Mouse (Mus musculus) hindbrain, embryonic 11.5 days (tissue): Measurements from ENCODE around the gene 1600014C23Rik. TPM values are rescaled to one million over a fixed set of nuclear protein-coding genes. Genes with fewer than 3 reads are reported as not detected.

Source experiments
- ATAC-seq: fragments of 200-750 bp; cut with Nextera tagmentation; 2 replicates; pipeline ENCODE4 v1.8.0; 2017; ENCODE audit warnings: mild to moderate bottlenecking, moderate TSS enrichment, moderate library complexity; ENCODE audit not compliant: low FRiP score
- DNase-seq: peaks from one replicate; pipeline ENCODE4 v3.0.0-alpha.2; 2015; ENCODE audit warnings: low spot score
- H3K27ac ChIP-seq: fragments of 300-500 bp; sonication (generic); 2 replicates; pipeline ENCODE4 v1.5.1; 2014; ENCODE audit warnings: mild to moderate bottlenecking, low read depth, low read length
- H3K27me3 ChIP-seq: fragments of 300-500 bp; sonication (generic); 2 replicates; pipeline ENCODE4 v1.6.1; 2014; ENCODE audit warnings: mild to moderate bottlenecking, low read length, moderate library complexity, mixed read lengths; ENCODE audit not compliant: control insufficient read depth, insufficient read depth
- H3K36me3 ChIP-seq: fragments of 300-500 bp; sonication (generic); 2 replicates; pipeline ENCODE4 v1.6.1; 2014; ENCODE audit warnings: mild to moderate bottlenecking, low read length, moderate library complexity, mixed read lengths; ENCODE audit not compliant: control insufficient read depth, insufficient read depth
- H3K4me1 ChIP-seq: fragments of 300-500 bp; sonication (generic); replicated peaks from 2 replicates; pipeline ENCODE4 v1.6.1; 2014; ENCODE audit warnings: low read length, mixed read lengths; ENCODE audit not compliant: control insufficient read depth, insufficient read depth
- H3K4me2 ChIP-seq: fragments of 300-500 bp; sonication (generic); replicated peaks from 2 replicates; pipeline ENCODE4 v1.6.1; 2014; ENCODE audit warnings: mild to moderate bottlenecking, low read depth, low read length
- H3K4me3 ChIP-seq: fragments of 300-500 bp; sonication (generic); 2 replicates; pipeline ENCODE4 v1.5.1; 2014; ENCODE audit warnings: low read depth, low read length
- H3K9ac ChIP-seq: fragments of 300-500 bp; sonication (generic); 2 replicates; pipeline ENCODE4 v1.6.1; 2014; ENCODE audit warnings: low read depth, low read length
- H3K9me3 ChIP-seq: fragments of 300-500 bp; sonication (generic); 2 replicates; pipeline ENCODE4 v1.6.1; 2016; ENCODE audit warnings: low read length; ENCODE audit not compliant: control insufficient read depth
- WGBS: fragments of 180-500 bp; shearing (Covaris S2); extraction: QIAGEN DNeasy Blood & Tissue Kit; methylation state at CpG from one replicate; pipeline ENCODE4 v1.1.7; 2014; 5-methylcytosine and 5-hydroxymethylcytosine counted together
- polyA plus RNA-seq: library from polyadenylated mRNA; unstranded; fragments of >200 nt; fragmentation: Nextera tagmentation; extraction: Ambion mirVana; gene quantifications from 2 replicates; pipeline ENCODE4 v1.2.1, GENCODE M21; 2014

1600014C23Rik gene
- polyA plus RNA-seq, 1 experiment from 2014 or later: 0.37 TPM

DNA sequence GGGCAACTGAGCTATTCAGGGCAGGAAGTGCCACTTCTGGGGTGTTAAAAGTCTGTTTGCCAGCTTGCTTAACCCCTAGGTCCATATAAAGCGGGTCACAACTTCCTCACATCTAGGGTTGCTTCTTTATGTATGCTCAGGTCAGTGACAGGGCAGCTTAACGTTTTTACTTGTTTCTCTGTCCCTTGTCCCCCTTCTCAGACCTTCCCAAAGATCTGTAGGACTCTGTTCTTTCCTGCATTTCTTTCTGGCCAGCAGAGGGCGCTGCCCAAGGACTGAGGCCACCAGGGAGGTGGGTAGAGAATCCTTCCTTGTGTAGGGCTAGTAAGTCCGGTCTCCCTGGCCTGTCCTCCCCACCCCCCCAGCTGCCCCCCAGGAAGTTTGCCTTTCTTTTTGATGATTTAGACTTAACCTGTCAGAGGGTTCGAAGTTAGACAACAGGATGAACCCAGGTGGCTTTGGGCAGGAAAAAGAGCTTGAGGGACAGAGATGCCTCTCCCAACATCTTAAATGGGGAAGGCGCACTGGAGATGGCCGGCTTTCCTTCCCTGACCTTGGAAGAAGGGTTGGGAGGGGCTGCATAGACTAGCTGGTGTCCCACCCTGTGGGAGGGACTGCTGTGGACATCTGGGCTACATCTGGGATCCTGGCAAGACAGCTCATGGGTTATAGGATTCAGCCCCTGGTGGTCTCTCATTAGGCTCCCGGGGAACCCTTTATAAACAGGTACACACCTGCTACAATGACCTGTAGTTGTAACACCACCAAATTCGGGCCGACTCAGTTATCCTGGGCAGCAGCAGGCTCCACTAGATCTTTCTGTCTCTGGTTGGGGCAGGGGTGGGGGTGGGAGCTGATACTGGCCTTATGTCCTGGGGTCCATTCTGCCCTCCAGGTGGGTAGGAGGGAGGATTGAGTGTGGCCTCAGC, 2.0 kb upstream of the 1600014C23Rik start:
- ATAC-seq (peak; percentile 31), DNase-seq (peak; percentile 94)
- peak overlapping the region; percentile 66 for H3K4me2 ChIP-seq
- H3K4me3 ChIP-seq: peak overlapping the region; percentile 38
- peak overlapping the region; percentile 88 for H3K27ac ChIP-seq
- peaks cover 2% of the 10 kb centered on the region; the same call in 1 of the 2 replicates for H3K27me3 ChIP-seq
- peaks cover 12% of the 10 kb centered on the region; the same call in 1 of the 2 replicates for H3K4me1 ChIP-seq
- 7% methylated on average over 10 of the region's 10 CpGs for WGBS
- no peaks in the 10 kb centered on the region for H3K36me3 ChIP-seq
- no peaks in the 10 kb centered on the region for H3K9me3 ChIP-seq
- H3K9ac ChIP-seq: peak overlapping the region; percentile 54

- no peak for ATAC-seq
- Histone ChIP-seq H3K4me1 (peaks cover 12% of the 10 kb centered on the region; the same call in 1 of the 2 replicates), H3K36me3 (no peaks in the 10 kb centered on the region), H3K27ac (peak overlapping the region; percentile 18; the same call in 1 of the 2 replicates), H3K4me2 (no peak overlapping the region), H3K9me3 (no peaks in the 10 kb centered on the region), H3K4me3 (no peak overlapping the region), H3K27me3 (peaks cover 2% of the 10 kb centered on the region; the same call in 1 of the 2 replicates), H3K9ac (no peak overlapping the region)
- 71% methylated on average over 4 of the region's 4 CpGs for WGBS
- no peak for DNase-seq
Measured at GRCm38 (mm10) chr17:45734881-45735280, 1.2 kb upstream of the 1600014C23Rik start.

- H3K36me3 ChIP-seq: no peaks in the 10 kb centered on the region
- no peak for ATAC-seq
- WGBS: 16% methylated on average over 3 of the region's 3 CpGs
- no peak overlapping the region for H3K27ac ChIP-seq
- no peak for DNase-seq
- peaks cover 2% of the 10 kb centered on the region; the same call in 1 of the 2 replicates for H3K27me3 ChIP-seq
- H3K4me1 ChIP-seq: peaks cover 12% of the 10 kb centered on the region; the same call in 1 of the 2 replicates
- no peak overlapping the region; the same call in 1 of the 2 replicates for H3K4me3 ChIP-seq
- H3K9ac ChIP-seq: peak overlapping the region; percentile 65
- H3K9me3 ChIP-seq: no peaks in the 10 kb centered on the region
- H3K4me2 ChIP-seq: peak overlapping the region; percentile 64
Measured at GRCm38 (mm10) chr17:45734333-45734732, 689 bp upstream of the 1600014C23Rik start.

DNA sequence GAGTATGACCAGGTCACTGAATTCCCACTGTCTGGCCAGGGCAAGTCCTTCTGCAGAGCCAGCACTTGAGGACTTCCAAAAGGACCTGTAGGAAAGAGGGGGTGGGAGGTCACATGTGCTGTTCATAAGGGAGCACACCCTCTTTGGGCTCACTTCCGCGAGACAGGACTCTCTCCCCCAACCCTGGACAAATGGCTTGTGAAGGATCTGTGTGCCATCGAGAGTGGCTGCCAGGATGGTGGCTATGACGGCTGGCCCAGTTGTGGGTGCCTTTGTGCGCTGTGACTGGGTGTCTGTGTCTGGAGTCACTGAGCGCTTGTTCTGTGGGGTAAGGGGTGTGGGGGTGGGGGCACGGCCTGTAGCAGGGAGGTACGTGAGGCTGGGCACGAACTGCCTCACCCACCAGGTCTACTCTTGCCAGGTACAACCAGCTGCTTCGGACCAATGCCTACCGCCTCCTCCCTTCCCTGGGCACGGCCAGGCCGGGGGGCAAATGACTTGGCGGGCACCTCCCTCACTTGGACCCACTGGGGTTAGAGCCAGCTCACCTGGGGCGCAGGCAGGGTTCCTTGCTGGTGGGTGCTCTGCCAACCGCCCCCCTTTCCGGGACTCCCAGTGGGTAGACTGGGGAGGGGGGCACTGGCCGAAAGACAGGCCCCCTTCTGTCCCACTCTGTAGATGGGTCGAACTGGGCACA, 458 bp downstream of the 1600014C23Rik start:
- no peak for DNase-seq
- ATAC-seq: peak; percentile 25; the same call in 1 of the 2 replicates
- Histone ChIP-seq H3K4me1 (peaks cover 12% of the 10 kb centered on the region; the same call in 1 of the 2 replicates), H3K9me3 (no peaks in the 10 kb centered on the region), H3K27me3 (peaks cover 2% of the 10 kb centered on the region; the same call in 1 of the 2 replicates), H3K27ac (no peak overlapping the region), H3K9ac (peak overlapping the region; percentile 65), H3K4me2 (peak overlapping the region; percentile 64), H3K36me3 (no peaks in the 10 kb centered on the region), H3K4me3 (no peak overlapping the region; the same call in 1 of the 2 replicates)
- WGBS: 68% methylated on average over 19 of the region's 19 CpGs

DNA sequence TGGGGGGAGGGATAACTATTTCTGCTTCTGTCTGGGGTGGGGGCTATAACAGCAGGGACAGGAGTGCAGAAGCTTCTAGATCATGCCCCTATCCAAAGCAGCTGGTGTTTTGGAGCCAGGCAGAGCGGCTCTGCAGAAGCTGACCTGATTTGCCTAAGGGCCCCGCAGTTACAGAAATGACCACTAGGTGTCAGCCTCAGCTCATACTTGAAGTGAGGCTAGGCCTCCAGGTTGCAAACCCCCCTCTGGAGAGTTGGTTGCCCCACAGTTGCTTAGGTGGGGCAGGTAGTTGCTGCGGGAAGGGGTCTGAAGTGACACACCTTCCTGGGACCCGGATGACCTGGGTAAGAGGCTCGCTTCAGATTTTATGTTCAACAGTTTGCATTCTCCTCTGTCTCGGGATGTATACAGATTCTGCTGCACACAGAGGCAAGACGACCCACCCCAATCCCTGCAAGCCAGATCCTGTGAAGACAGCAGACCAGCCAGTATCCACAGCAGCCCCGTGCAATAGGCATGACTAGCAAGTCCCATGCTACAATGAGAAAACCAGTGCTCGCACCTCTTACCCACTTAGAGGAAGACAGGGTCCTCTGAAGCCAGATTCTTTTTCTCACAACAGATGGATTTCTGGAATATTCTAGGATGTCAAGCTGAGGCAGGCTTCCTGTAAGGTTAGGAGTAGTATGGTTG, 2.3 kb downstream of the 1600014C23Rik start:
- H3K36me3 ChIP-seq: no peaks in the 10 kb centered on the region
- ATAC-seq: 0 out of 2 replicates have a peak, but pooled peaks have one; percentile 1
- WGBS: 24% methylated on average over 9 of the region's 9 CpGs
- peaks cover 2% of the 10 kb centered on the region; the same call in 1 of the 2 replicates for H3K27me3 ChIP-seq
- H3K27ac ChIP-seq: no peak overlapping the region
- peaks cover 8% of the 10 kb centered on the region; the same call in 1 of the 2 replicates for H3K4me1 ChIP-seq
- H3K4me2 ChIP-seq: no peak overlapping the region
- H3K9ac ChIP-seq: no peak overlapping the region
- no peaks in the 10 kb centered on the region for H3K9me3 ChIP-seq
- H3K4me3 ChIP-seq: no peak overlapping the region
- peak; percentile 93 for DNase-seq

- Histone ChIP-seq H3K9me3 (no peaks in the 10 kb centered on the region), H3K36me3 (no peaks in the 10 kb centered on the region), H3K9ac (no peak overlapping the region), H3K27me3 (peaks cover 2% of the 10 kb centered on the region; the same call in 1 of the 2 replicates), H3K4me1 (peaks cover 8% of the 10 kb centered on the region; the same call in 1 of the 2 replicates), H3K4me2 (no peak overlapping the region), H3K4me3 (no peak overlapping the region), H3K27ac (no peak overlapping the region)
- no peak for DNase-seq
- no peak for ATAC-seq
- WGBS: 78% methylated on average over 4 of the region's 4 CpGs
Measured at GRCm38 (mm10) chr17:45730696-45731095, 2.9 kb downstream of the 1600014C23Rik start.

DNA sequence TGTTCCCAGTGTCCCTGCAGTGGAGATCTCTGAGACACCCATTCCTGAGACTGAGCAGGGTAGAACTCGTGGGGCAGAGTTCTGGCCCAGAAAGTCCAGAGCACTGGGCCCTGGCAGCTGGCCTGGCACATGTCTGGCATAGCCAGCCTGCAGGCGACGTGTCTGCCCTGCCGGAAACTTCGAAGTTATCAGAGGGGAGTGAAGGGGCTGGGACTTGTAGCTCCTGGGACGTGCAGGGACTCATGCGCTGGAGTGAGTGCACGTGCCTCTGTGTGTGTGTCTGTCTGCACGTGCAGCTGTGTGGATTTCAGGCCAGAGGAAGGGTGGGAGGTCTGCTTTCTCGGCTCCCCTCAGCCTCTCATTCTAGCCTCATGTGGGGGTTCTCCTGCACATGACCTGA, 4.3 kb downstream of the 1600014C23Rik start:
- no peak for DNase-seq
- Histone ChIP-seq H3K36me3 (no peaks in the 10 kb centered on the region), H3K27me3 (peaks cover 2% of the 10 kb centered on the region; the same call in 1 of the 2 replicates), H3K4me3 (no peak overlapping the region), H3K9ac (no peak overlapping the region), H3K27ac (no peak overlapping the region), H3K9me3 (no peaks in the 10 kb centered on the region), H3K4me1 (peaks cover 8% of the 10 kb centered on the region; the same call in 1 of the 2 replicates), H3K4me2 (no peak overlapping the region)
- ATAC-seq: no peak
- WGBS: 61% methylated on average over 10 of the region's 10 CpGs
